Mouse (Mus musculus) neutrophil, adult 83 days (primary cell): ENCODE results near the gene Tbc1d23. TPM values are rescaled to one million over a fixed set of nuclear protein-coding genes. Genes with fewer than 3 reads are reported as not detected.

Experiments
- total RNA-seq, 2 experiments: library from RNA; stranded (reverse); gene quantifications; one replicate each; pipeline ENCODE4 v1.2.4; 2023

Tbc1d23 gene
- total RNA-seq = 100 to 1,000 TPM in 1 of 2 experiments, 10 to 100 TPM in 1; 87.3 to 105 TPM

DNA sequence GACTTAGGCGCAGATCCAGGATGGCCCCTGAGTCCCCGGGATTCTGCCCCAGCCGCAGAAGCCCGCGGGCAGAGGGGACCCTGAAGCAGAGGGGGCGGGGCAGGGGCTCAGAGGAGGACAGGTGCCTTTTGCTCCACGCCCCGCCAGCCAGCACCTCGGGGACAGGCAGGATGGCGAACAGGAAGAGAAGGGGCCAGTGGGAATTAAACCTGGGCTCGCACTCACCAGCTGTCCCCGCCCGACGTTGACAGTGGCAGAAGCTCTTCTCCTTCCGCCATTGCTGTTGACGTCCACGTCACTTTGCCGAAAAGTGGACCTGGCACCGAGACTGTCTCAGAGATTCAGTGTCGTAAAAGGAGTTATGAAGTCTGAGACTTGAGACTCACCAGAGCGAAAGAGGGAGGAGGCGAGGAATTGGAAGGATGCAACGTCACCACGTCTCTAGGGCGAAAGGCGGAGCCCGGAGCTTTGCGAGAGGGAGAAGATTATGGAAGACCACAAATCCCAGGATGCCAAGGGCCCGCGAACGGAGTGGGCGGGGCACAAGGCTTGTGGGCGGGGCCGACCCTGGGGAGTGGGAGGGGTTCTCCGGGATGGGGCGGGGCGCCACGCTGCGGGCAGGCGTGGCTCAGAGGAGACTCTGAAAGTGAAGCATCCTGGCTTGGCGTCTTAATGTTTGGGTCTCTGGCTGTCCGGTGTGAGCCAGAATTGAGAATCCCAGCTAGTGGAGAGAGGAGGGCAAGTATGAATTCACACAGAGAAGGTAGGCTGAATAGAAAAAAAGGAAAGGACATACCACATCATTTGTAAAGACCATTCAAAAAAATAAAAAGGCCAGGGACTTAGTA is at the start of gene Tbc1d23:
TSS of gene Tbc1d23 (minus strand) at position 416 of the 848 bp plus-strand sequence.

DNA sequence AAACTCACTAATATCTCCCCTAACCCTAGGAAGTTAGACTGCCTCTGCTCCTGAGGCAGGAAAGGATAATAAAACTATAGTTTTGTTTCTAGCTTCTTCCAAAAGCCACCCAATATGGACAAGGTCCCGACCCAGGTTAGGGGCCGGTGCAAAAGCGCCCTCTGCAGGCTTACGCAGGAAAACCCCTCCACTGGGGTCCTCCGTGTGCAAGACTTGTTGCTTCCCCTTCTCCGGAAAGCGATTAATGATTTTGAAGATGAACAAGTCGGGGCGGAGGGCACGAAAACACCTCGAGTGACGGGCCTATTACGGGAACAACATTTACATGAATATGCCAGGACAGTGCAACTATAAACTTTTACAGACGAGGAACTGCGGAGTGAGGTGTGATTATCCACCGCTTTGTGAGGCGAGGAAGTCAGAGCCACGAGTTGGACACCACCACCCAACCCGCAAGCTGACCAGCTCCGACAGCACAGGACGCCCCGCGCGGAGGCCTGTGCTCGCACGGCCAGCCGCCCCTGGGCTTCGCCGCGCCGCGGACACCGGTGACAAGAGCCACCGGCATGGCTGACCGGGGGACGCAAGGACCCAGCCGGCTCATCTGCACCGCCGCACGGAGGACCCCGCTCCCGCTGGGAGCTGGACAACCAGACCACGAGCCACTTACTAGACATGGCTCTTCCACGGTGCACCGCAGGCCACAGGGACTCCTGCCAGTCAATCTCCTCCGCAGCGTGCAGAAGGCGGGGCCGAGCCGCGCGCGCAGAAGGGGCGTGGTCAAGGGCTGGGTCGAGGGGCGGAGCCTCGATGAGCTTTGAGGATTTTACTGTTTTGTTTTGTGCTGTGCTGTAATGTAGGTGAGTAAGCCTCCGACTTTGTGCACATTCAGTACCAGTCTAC is 64.4 kb downstream of the Tbc1d23 start, which contains the start of gene Nit2:
TSS of gene Nit2 (minus strand) at position 731 of the 903 bp plus-strand sequence.

DNA sequence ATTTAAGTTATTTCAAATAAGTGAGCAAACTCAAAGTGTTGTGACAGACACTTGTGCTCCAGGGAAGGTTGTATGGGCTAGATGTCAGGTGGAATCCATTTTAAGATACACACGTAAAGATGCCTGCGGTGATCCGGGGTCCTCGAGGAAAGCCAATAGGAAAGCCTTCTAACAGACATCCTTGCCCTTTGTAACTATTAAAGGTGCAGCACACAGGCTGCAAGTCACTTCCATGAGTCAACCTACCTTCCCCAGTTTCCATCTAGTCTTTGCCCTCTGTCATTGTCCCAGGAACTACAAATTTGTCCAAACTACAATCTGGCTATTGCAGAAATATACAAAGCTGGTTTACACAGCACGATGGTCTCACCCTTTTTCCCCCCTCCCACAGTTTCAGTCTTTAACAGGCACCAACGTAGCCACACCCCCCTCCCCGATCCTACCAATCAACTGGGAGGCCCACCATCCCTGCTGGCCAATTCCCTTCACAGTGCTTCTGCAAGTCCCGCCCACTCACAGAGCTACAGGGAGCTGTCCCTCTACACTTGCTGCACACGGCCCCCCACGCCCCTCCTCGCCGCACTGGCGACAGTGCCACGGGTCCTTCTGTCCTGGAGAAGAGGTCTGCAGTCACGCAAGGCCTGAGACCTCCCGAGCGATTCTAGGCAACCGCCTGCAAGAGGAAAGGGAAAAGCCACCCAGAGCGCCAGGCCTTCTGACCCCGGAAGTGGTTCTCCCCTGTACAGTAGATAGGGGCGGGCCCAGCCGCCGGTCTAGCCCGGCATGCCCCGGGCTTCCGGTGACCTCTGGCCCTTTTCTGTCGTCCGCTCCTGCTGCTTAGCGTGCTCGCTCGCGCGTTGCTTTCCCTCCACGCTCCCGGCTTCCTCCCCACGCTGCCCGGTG is 110.1 kb downstream of the Tbc1d23 start, which contains the start of gene Tomm70a:
TSS of gene Tomm70a (plus strand) at position 791 of the 903 bp plus-strand sequence.

Other genes with a start within 250 kb of the Tbc1d23 start
- 1 to 10 TPM; 2.3 to 2.5 TPM for gene Tmem45a2, start 160.1 kb downstream of the Tbc1d23 start, total RNA-seq
- gene Tomm70a, start 109.8 kb downstream of the Tbc1d23 start, total RNA-seq = 10 to 100 TPM; 16.9 to 17.8 TPM
- gene Nit2, start 64.2 kb downstream of the Tbc1d23 start, total RNA-seq = 10 to 100 TPM; 11.3 to 14.0 TPM
- not detected for gene Tmem30c, start 61.4 kb upstream of the Tbc1d23 start, total RNA-seq
- gene Filip1l, start 121.6 kb upstream of the Tbc1d23 start, total RNA-seq = 10 to 100 TPM in 1 of 2 experiments, 1 to 10 TPM in 1; 9.7 to 11.8 TPM